Mouse (Mus musculus) left cerebral cortex, postnatal 25 days (tissue): ENCODE measurements at regions not wholly inside any gene's neighbourhood (a gene's known extent, or its start where the extent isn't known, plus 50 kb on each side); places are given as distances from the start of the nearest gene placed in this dataset.
"Not testable (repeated sequence)": the region's sequence is repeated elsewhere in the genome, so short reads cannot be mapped to it uniquely, and the experiment has no call there.

Experiments
- DNase-seq, 2 experiments: peaks; one replicate each; pipeline ENCODE4 v3.0.0; 2022; ENCODE audit warnings: low spot score in 2 of 2, mixed read lengths in 1 of 2
- intact Hi-C: fragments of 180-260 bp; cut with DNase I; formaldehyde crosslinking; loops from one replicate; pipeline ENCODE4 v1.15.1; 2025

GRCm38 (mm10) chr5:148788690-148789089, 140.4 kb downstream of the Katnal1 start:
- intact Hi-C loops = no loop called here

GRCm38 (mm10) chr5:148787270-148787669, 141.8 kb downstream of the Katnal1 start:
- no peak for DNase-seq
- intact Hi-C loops = no loop called here

More at GRCm38 (mm10) chr5:148788690-148789089, 140.4 kb downstream of the Katnal1 start:
- no peak for DNase-seq

- DNase-seq, intact Hi-C loops: not testable (repeated sequence)
Measured at GRCm38 (mm10) chr5:148781076-148781475, 148.0 kb downstream of the Katnal1 start.

GRCm38 (mm10) chr5:148776796-148777659, 152.1 kb downstream of the Katnal1 start:
- intact Hi-C loops = no loop called here
- DNase-seq = no peak

- intact Hi-C loops = no loop called here
- DNase-seq = no peak
Measured at GRCm38 (mm10) chr5:148775232-148775631, 153.9 kb downstream of the Katnal1 start.

- no peak for DNase-seq
- intact Hi-C loops = no loop called here
Measured at GRCm38 (mm10) chr5:148774446-148774845, 154.7 kb downstream of the Katnal1 start.

- intact Hi-C loops = no loop called here
- no peak for DNase-seq
Measured at GRCm38 (mm10) chr5:148769452-148769851, 159.7 kb downstream of the Katnal1 start.

GRCm38 (mm10) chr5:148768346-148768745, 160.8 kb downstream of the Katnal1 start:
- intact Hi-C loops = no loop called here
- DNase-seq = no peak

- intact Hi-C loops = no loop called here
- DNase-seq = no peak
Measured at GRCm38 (mm10) chr5:148765993-148766392, 163.1 kb downstream of the Katnal1 start.

GRCm38 (mm10) chr5:148760108-148760507, 169.0 kb downstream of the Katnal1 start:
- no peak for DNase-seq
- intact Hi-C loops = no loop called here

GRCm38 (mm10) chr5:148758786-148759185, 170.3 kb downstream of the Katnal1 start:
- DNase-seq = no peak
- intact Hi-C loops = no loop called here

- DNase-seq = no peak
- intact Hi-C loops = no loop called here
Measured at GRCm38 (mm10) chr5:148757715-148758114, 171.4 kb downstream of the Katnal1 start.

- intact Hi-C loops = no loop called here
- no peak for DNase-seq
Measured at GRCm38 (mm10) chr5:148757236-148757635, 171.9 kb downstream of the Katnal1 start.

GRCm38 (mm10) chr5:148756246-148756930, 172.7 kb downstream of the Katnal1 start:
- DNase-seq = no peak
- intact Hi-C loops = no loop called here

- intact Hi-C loops = no loop called here
- DNase-seq = no peak
Measured at GRCm38 (mm10) chr5:148755807-148756206, 173.3 kb downstream of the Katnal1 start.

GRCm38 (mm10) chr5:148754896-148755295, 174.2 kb downstream of the Katnal1 start:
- no peak for DNase-seq
- intact Hi-C loops = no loop called here

GRCm38 (mm10) chr5:148754363-148754762, 174.8 kb downstream of the Katnal1 start:
- no peak for DNase-seq
- intact Hi-C loops = no loop called here

GRCm38 (mm10) chr5:148753457-148753856, 175.7 kb downstream of the Katnal1 start:
- intact Hi-C loops = no loop called here
- no peak for DNase-seq

GRCm38 (mm10) chr5:148751980-148752379, 177.1 kb downstream of the Katnal1 start:
- intact Hi-C loops = no loop called here
- DNase-seq = no peak

- intact Hi-C loops = no loop called here
- peak; percentile 51 to 92 for DNase-seq
Measured at GRCm38 (mm10) chr5:148750002-148750734, 179.0 kb downstream of the Katnal1 start.
